Mouse (Mus musculus): Measurements from ENCODE around the gene Trio.

Trio gene

GRCm38 (mm10) chr15:27944898-27945297 is 80.8 kb downstream of the Trio start:
- DNase-seq (ENCODE audit: low spot score) = no peak

DNA sequence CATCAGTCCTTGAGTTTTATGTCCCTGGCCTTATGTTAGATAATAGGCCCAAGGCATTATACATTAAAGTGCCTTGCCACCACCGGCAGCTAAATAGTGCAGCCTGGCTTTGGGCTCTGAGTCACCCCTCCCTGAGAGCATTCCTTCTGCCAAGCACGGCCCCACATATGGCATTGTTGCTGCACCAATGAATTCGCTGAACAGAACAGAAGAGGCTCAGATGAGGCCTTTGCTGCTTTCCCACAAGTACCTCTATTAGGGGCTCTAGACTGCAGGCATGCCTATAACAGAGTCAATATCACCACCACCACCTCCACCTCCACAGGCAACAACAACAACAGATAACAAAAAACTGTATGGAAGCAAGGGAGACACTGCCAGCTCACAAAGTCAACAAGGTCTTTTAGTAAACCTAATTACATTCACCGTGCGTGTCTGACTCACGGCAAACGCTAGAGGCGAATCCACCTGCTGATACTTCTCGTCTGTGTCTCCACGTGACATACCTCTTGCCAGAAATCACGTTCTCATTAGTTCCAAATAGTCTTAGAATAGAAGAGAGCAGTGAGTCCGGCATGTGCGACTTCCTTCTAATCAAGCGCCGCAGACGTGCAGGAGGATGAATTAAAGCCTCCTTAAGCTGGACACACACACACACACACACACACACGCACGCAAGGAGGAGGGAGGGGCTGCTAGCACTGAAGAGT is 82.0 kb downstream of the Trio start:
- DNase-seq (ENCODE audit: low spot score) = no peak

DNA sequence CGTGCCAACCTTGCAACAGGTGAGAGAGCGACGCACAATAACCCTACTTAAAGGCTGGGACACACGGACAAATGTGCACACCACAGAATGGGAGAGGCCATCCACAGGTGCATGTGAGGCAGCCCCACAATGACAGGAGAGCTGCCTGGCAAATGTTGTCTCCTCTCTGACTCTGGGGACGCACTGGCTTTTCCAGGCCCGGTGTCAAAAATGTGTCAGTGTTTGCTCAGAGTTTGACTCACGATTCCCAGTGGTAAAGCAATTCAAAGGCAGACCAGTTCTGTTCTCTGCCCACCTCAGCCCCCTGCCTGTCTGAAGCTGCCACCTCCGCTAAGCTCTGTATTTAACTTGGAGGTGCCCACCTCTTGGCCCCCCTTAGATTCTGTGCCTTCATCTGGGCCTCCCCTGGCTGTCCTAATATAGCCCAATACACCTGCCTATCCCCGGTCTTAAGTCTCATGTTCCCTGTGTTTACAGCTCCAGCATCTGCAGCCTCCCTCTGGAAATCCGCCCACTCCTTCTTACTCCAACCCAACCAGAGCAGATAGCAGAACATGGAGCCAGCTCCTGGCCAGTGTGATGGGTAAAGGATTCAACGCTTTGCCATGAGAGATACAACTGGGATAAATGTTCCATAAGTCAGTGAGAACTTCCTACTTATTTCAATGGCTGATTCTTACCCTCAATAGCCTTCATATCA is 83.3 kb downstream of the Trio start:
- DNase-seq (ENCODE audit: low spot score) = no peak

- DNase-seq (ENCODE audit: low spot score) = no peak
These were observed 84.2 kb downstream of the Trio start for GRCm38 (mm10) chr15:27941441-27941840.

DNA sequence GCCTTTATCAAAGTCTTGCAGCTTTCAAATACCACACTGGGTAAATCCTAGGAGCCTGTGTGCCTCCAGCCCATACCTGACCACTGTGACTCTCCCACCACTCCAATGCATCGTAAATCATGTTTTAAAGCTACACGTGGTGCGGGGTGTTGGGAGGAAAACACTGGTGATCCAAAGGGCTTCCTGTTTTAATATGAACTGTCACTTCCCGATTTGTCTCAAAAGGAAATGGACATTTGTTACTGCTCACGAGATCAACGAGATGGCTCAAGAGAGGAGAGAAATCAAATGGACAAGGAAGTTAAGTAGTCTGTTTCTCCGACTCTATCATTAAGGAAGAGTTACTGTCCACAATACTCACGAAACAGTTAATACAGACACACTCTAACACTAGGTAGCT is 84.6 kb downstream of the Trio start:
- no peak for DNase-seq (ENCODE audit: low spot score)

DNA sequence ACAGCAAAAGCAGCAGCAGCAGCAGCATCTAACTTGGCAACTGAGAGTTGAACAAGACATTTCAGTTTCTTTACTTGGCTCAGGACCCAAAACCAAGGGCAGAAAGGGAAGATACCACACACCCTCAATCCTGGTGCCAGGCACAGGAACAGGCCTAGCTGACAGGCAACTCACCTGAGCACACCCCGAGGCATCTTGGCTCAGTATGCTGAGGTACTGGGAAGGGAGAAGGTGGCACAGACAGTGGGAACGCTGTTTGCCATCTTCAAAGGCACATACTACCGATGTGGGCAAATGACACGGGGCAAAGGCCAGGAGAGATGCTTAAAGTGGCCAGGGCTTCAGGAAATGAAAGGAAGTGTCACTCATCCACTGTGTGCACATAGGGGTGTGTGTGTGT is 85.6 kb downstream of the Trio start:
- no peak for DNase-seq (ENCODE audit: low spot score)

GRCm38 (mm10) chr15:27938886-27939285 is 86.8 kb downstream of the Trio start:
- DNase-seq (ENCODE audit: low spot score) = no peak

DNA sequence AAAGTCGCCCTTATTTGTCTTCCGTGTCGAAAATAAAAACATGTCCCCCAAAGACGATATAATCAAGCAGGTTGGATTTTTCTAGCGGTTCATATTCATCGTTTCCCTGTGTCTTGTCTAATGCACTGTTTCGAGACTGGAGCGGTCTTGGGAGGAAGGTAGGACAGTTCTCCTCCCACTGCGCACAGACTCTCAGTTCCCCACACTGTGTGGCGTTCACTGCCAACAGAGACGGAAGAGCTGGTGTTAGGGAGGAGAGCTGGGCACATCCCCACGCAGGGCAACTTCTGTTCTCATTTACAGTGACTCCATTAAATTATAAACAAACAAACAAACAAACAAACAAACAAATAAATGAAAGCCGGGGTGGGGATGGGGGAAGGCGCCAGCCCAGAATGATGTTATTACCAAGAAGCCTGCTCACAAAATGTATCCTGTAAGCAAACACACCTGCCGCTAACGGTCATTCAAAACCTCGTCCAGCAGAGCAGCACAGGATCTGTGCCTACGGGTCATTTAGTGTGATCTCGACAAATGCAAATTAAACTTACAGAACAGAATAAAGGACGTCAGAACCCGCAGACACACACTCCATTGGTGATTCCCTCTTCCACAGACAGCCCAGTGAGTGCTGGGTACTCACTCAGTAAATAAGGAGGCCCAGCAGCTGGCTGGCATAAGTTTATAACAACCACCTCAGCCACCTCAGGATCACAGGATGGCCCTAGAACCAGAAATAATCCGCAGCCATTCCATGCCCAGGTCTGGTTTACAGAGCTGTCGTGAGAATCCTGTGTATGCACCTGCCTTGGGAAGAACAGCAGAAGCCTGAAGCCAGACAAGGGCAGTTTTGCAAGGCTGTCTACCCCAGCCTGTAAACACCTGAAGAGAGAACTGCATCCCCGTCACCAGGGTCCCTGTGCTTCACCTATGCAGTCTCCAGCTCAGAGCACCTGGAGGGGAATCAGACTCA is 87.5 kb downstream of the Trio start:
- DNase-seq (ENCODE audit: low spot score) = no peak

- peak; percentile 67 for DNase-seq (ENCODE audit: low spot score)
These were observed 88.4 kb downstream of the Trio start for GRCm38 (mm10) chr15:27937003-27937860.

DNA sequence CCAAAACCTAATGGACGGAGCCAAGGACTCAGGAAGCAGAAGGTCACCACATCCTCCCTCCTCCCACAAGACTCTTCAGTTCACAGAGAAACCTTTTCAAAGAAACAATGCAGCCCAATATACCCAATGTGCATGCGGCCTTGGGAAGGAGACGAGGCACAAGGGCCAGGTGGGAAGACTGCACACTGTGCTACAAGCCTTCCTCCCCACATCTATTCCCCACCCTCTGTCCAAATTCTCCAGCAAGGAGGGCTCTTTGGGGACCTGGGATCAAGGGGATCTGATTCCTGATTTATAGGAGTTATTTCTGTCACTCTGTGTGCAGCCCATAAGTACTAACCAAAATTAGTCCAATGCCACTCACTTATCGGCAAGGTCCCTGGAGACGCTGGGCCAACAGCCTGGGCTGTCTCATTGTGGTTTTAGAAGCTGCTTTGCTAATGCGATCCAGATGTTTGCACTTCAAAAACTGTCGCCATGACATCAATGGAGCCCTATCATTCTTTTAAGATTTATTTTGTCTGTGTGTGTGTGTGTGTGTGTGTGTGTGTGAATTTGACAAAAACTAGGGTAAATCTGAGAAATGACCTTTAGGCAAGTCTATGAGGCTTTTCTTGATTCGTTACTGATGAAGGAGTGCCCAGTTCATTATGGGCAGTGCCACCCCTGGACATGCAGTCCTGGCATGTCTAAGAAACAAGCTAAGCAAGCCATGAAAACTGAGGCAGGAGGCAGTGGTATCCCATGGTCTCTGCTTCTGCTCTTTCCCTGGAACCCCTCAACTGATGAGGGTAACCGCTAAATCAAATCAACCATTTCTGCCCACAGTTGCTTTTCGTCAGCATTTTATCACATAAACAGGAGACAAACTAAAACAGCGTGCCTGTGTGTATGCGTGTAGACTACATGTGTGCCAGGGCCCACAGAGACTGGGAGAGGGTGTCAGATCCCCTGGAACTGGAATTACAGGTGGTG is 89.6 kb downstream of the Trio start:
- no peak for DNase-seq (ENCODE audit: low spot score)

DNA sequence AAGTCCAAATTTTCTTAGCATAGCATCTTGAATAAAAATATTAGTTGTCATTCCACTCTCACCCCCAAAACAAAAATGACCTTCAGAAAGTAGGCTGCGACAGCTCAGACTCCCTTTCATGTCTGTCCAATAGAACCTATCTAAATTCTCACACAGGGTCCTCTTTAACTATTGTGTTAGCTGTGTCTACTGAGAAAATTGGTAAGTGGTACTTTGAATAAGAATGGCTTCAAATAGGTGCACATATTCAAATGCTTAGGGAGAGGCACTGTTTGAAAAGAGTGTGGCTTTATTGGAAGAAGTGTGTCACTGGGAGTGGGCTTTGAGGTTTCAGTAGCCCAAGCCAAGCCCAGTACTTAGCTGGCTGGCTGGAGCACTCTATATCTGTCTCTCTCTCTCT is 92.4 kb downstream of the Trio start:
- no peak for DNase-seq (ENCODE audit: low spot score)

GRCm38 (mm10) chr15:27931891-27932290 is 93.8 kb downstream of the Trio start:
- DNase-seq (ENCODE audit: low spot score) = no peak

DNA sequence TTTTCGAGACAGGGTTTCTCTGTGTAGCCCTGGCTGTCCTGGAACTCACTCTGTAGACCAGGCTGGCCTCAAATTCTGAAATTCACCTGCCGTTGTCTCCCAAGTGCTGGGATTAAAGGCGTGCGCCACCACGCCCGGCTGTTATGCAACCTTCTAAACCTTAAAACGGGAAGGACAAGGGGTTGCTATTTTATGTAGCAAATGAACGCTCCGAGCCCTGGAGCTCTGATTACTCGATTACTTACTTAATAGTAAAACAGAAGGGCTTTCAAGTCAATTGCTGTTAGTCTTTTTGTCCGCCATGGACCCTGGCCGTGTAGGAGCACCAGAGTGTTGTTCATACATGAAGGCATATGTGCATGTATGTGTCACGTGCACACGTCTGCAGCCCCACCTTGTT is 94.2 kb downstream of the Trio start:
- DNase-seq (ENCODE audit: low spot score) = no peak

DNA sequence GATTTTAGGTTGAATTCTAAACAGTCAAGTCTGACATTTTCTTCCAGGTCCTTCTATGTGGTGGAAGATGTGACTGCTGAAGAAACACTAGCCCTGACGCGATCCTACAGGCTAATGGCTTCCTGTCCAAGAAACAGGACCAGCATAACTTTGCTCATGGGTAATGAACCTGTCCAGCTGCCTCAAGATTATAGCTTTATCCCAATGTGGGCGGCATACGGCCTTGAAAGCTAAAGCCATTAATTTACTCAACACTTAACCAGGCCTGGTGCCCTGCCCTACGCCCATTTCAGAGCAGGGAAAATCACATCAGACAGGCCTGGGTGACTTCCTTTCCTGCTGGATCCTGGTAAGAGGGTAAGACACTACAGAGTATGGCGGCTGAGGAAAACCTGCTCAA is 98.0 kb downstream of the Trio start:
- DNase-seq (ENCODE audit: low spot score) = no peak

GRCm38 (mm10) chr15:27926941-27927340 is 98.7 kb downstream of the Trio start:
- DNase-seq (ENCODE audit: low spot score) = no peak

DNA sequence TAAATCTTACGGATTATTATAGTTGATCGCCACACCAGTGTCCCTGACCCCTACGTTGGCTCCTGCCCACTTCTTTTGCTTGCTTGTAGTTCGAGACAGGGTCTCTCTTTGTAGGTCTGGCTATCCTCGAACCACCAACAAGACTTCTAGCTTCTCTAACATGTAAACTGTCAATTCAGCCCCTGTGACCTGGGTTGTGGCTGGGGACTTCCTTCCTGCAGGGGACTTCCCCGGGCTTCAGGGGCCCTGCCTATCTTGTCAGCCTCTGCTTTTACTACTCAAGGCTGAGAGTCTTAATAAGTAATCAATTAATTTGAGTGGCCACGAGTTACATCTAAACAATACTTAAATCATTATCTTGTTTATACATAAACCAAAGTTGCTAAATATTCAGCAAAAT is 99.2 kb downstream of the Trio start:
- no peak for DNase-seq (ENCODE audit: low spot score)

- no peak for DNase-seq (ENCODE audit: low spot score)
These were observed 99.8 kb downstream of the Trio start for GRCm38 (mm10) chr15:27925865-27926264.

- DNase-seq (ENCODE audit: low spot score) = no peak
These were observed 100.5 kb downstream of the Trio start for GRCm38 (mm10) chr15:27925004-27925635.

DNA sequence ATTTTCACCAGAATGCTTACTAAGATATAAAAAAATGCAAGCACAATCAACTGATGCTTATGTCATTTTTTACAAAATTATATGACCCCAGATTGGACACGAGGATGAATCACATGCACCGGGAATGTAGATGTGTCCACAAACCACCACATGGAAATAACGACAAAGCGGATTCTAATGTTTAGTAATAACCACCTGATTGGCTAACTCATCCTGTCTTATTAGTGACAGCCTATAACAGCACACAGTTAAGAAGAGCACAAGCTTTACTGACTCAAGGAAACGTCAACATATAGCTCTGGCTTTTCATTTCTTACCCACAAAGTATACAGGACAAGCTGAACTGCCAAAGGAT is 101.7 kb downstream of the Trio start:
- DNase-seq (ENCODE audit: low spot score) = no peak
